Mouse (Mus musculus): ENCODE data around the gene Kiss1r. TPM values are rescaled to one million over a fixed set of nuclear protein-coding genes. Genes with fewer than 3 reads are reported as not detected.

Kiss1r gene
- polyA plus RNA-seq (2012; ENCODE audit: insufficient read depth, insufficient read length, low replicate concordance, missing spikeins) = not detected in 2 replicates

DNA sequence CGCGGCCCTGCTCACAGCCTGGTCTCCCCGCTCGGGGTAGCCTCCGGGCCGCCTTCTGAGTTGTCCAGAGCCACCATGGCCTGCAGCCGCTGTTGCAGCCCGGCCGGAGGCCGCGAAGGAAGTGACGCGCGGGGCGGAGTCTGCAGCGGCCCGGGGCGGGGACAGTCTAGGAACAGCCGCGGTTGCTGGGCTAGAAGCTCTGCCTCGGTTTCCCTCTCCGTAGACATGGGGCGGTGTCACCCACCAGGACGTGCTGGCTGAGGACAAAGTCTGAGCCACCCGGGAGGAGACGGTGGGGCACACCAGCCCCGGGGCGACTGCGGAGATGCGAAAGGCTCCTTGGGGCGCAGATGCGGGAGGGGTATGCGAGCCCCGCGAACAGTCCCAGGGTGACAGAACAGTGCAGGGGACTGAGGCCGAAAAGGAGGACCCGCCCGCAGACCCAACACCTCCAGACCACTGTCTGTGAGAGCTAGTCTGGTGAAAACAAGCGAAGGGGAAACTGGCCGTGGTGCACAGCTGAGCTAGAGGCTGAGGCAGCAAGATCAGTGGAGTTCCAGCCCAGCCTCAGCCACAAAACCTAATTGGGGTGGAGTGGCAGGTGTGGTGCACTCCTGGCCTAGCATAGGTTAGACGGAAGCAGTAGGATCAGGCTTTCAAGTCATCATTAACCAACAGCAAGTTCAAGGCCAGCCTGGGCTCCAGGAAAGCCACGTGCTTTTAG is at the start of gene Kiss1r:
TSS of gene Kiss1r (plus strand) at position 164 of the 724 bp plus-strand sequence.
- WGBS = 2% methylated on average over 42 of the region's 42 CpGs
- Histone ChIP-seq H3K4me3 (ENCODE audit: insufficient read depth, low read depth, low read length) (peak within 1 kb of the TSS; percentile 86), H3K4me1 (ENCODE audit: control insufficient read depth, insufficient read depth, low read length) (peaks cover 60% of the 10 kb centered on the region), H3K27ac (ENCODE audit: insufficient read depth, low read depth, low read length) (peak within 1 kb of the TSS; percentile 83)
- TF ChIP-seq CTCF (IDR thresholded peaks at IDR 0.05; ENCODE audit: insufficient read depth, low read depth, low read length) = no peak
- peak; percentile 94 for TF ChIP-seq POLR2A (IDR thresholded peaks at IDR 0.05; ENCODE audit: insufficient read depth, low read depth, low read length)

DNA sequence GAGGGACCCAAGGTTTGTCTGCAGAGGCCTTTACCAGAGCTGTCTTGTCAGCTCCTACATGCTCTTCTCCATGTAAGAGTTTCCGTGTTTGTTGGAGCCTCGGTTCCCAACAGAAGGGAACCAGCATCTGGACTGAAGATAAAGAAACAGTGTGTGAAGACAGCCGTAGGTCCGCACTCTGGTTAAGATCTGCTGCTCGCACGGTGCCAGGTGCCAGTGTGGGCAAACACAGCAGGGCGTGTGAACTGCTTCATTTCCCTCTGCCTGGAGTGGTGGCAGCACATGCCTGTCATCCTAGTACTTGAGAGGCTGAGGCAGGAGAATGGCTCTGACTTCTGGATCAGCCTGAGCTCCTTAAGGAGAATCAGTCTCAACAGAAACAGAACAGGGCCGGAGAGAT is 44.9 kb upstream of the Kiss1r start:
- Histone ChIP-seq H3K27ac (ENCODE audit: insufficient read depth, low read depth, low read length) (no peak overlapping the region), H3K4me1 (ENCODE audit: control insufficient read depth, insufficient read depth, low read length) (peaks cover 25% of the 10 kb centered on the region), H3K4me3 (ENCODE audit: insufficient read depth, low read depth, low read length) (no peak overlapping the region)
- TF ChIP-seq POLR2A (IDR thresholded peaks at IDR 0.05; ENCODE audit: insufficient read depth, low read depth, low read length) (no peak), CTCF (IDR thresholded peaks at IDR 0.05; ENCODE audit: insufficient read depth, low read depth, low read length) (no peak)
- WGBS = 50% methylated on average over 8 of the region's 8 CpGs

DNA sequence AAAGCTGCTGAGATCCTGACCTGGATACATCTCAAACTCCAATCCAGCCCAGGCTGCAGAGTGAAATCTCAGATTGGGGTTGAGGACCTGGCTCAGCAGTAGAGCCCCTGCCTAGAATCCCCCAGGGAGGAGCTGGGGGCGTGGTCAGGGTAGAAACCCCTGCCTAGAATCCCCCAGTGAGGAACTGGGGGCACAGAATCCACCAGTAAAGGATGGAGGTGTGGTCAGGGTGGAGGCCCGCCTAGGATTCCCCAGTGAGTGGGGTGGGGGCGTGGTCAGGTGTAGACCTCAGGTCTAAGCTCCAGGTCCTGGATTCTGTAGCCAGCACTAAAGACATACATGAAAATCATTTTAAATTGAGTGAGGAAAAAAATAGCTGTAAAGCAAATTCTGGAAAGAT is 43.9 kb upstream of the Kiss1r start:
- Histone ChIP-seq H3K4me1 (ENCODE audit: control insufficient read depth, insufficient read depth, low read length) (peaks cover 25% of the 10 kb centered on the region), H3K27ac (ENCODE audit: insufficient read depth, low read depth, low read length) (0 out of 2 replicates have a peak overlapping the region, but pooled peaks have one; percentile 25), H3K4me3 (ENCODE audit: insufficient read depth, low read depth, low read length) (0 out of 2 replicates have a peak overlapping the region, but pooled peaks have one; percentile 2)
- 37% methylated on average over 3 of the region's 3 CpGs for WGBS
- TF ChIP-seq CTCF (IDR thresholded peaks at IDR 0.05; ENCODE audit: insufficient read depth, low read depth, low read length) (no peak), POLR2A (IDR thresholded peaks at IDR 0.05; ENCODE audit: insufficient read depth, low read depth, low read length) (no peak)

DNA sequence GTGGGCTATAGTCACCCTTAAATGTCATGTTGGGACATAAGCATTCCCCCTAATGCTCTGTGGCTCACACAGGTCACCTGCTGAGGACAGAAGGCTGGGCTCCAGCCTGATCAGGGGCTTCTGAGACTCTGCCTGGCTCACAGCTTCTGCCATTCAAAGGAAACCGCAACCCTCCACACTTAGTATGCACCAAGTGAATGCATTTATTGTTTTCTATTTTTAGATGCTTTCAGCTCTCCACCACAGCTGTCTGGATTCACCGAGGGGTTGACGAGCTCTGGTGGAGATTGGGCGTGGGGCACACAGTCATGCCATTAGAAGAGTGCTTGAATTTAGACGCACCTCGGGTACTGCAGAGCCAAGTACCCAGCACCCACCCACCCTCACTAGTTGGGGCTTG is 43.5 kb upstream of the Kiss1r start:
- H3K4me1 ChIP-seq (ENCODE audit: control insufficient read depth, insufficient read depth, low read length) = peaks cover 25% of the 10 kb centered on the region
- WGBS = 3% methylated on average over 6 of the region's 6 CpGs
- TF ChIP-seq POLR2A (IDR thresholded peaks at IDR 0.05; ENCODE audit: insufficient read depth, low read depth, low read length) (no peak), CTCF (IDR thresholded peaks at IDR 0.05; ENCODE audit: insufficient read depth, low read depth, low read length) (no peak)
- peak overlapping the region; percentile 81 for H3K4me3 ChIP-seq (ENCODE audit: insufficient read depth, low read depth, low read length)
- 0 out of 2 replicates have a peak overlapping the region, but pooled peaks have one; percentile 25 for H3K27ac ChIP-seq (ENCODE audit: insufficient read depth, low read depth, low read length)

DNA sequence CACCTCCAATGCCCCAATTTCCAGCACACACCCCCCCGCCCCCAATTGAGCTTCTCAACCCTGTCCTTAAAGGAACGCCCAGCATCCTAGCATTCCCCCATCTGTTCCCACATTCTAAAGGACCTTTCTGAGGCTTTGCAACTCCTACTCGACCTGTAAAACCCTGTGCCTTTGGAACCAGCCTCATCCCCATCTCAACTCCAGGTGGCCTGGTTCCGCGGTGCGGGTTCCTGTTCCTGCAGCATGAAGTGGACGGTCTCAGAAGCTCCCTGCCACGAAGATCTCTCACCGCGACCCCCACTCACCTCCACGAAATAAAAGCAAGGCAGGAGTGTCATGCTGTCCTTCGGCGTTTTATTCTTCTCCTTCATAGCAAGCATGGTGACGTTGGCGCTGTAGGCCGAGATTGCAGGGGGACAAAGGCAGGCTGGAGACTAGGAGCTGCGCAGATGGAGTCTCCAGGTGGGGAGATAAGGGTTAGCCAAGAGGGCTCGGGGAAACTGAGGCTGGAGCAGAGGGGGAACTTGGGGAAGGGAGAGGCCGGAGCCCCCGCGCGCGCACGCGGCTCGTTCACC is 43.0 kb upstream of the Kiss1r start:
- 1% methylated on average over 26 of the region's 26 CpGs for WGBS
- Histone ChIP-seq H3K4me3 (ENCODE audit: insufficient read depth, low read depth, low read length) (peak overlapping the region; percentile 81), H3K27ac (ENCODE audit: insufficient read depth, low read depth, low read length) (peak overlapping the region; percentile 84), H3K4me1 (ENCODE audit: control insufficient read depth, insufficient read depth, low read length) (peaks cover 25% of the 10 kb centered on the region)
- TF ChIP-seq CTCF (IDR thresholded peaks at IDR 0.05; ENCODE audit: insufficient read depth, low read depth, low read length) (no peak), POLR2A (IDR thresholded peaks at IDR 0.05; ENCODE audit: insufficient read depth, low read depth, low read length) (no peak)

DNA sequence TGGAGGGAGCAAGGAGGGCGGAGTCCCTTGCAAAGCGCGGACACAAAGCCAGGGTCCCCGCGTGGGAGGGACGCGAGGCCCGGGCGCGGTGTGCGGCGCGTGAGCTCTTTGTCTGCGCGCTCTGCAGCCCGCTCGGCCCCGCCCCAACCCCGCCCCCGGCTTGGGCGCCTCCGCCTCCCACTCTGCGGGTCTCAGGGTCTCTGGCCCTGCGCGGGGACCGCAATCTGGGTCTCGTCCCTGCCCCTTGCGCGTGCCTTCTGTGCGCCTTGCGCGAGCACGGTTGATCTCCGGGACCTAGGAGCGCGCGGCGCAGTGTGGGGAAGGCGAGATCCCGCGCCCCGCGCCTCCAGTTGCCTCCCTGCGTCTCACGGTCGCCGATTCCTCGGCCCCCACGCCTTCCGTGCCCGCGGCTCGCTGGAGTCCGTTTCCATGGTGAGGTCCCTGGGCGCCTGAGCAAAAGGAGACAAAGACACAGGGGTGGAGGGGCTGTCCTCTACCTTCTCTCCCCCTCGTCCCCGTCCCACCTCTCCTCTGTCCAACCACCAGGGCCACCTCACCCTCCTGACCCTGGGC is 42.4 kb upstream of the Kiss1r start, which contains the start of the genes Prtn3 and Plppr3:
TSS of gene Prtn3 (plus strand) at position 187 of the 573 bp plus-strand sequence.
TSS of gene Plppr3 (minus strand) at position 345 of the 573 bp plus-strand sequence.
- peaks cover 24% of the 10 kb centered on the region for H3K4me1 ChIP-seq (ENCODE audit: control insufficient read depth, insufficient read depth, low read length)
- TF ChIP-seq CTCF (IDR thresholded peaks at IDR 0.05; ENCODE audit: insufficient read depth, low read depth, low read length) = no peak
- TF ChIP-seq POLR2A (IDR thresholded peaks at IDR 0.05; ENCODE audit: insufficient read depth, low read depth, low read length) = peak; percentile 76; the same call in 1 of the 2 replicates
- H3K27ac ChIP-seq (ENCODE audit: insufficient read depth, low read depth, low read length) = peak within 1 kb of the TSS; percentile 84
- peak within 1 kb of the TSS; percentile 81 for H3K4me3 ChIP-seq (ENCODE audit: insufficient read depth, low read depth, low read length)
- under 1% methylated on average over 57 of the region's 57 CpGs for WGBS

DNA sequence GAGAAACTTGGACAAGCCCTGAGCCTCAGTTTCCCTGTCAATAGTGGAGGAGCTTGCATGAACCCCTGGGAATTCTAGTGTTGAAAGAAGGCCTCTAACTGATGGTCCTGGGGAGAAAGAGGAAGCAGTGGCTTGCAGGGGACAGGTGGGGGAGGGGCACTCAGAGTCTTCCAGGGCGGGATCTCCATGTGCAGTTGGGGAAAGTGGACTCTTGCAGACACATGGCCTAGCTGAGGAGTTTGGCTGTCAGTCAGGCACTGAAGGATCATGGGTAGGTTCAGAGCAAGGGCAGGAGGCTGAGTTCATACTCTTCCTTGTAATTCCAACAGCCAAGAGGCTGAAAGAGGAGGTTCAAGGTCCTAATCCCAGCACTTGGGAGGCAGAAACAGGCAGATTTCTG is 39.6 kb upstream of the Kiss1r start:
- Histone ChIP-seq H3K4me3 (ENCODE audit: insufficient read depth, low read depth, low read length) (no peak overlapping the region), H3K27ac (ENCODE audit: insufficient read depth, low read depth, low read length) (no peak overlapping the region), H3K4me1 (ENCODE audit: control insufficient read depth, insufficient read depth, low read length) (peaks cover 34% of the 10 kb centered on the region)
- WGBS = 71% methylated on average over 1 of the region's 1 CpGs
- no peak for TF ChIP-seq CTCF (IDR thresholded peaks at IDR 0.05; ENCODE audit: insufficient read depth, low read depth, low read length)
- TF ChIP-seq POLR2A (IDR thresholded peaks at IDR 0.05; ENCODE audit: insufficient read depth, low read depth, low read length) = no peak

DNA sequence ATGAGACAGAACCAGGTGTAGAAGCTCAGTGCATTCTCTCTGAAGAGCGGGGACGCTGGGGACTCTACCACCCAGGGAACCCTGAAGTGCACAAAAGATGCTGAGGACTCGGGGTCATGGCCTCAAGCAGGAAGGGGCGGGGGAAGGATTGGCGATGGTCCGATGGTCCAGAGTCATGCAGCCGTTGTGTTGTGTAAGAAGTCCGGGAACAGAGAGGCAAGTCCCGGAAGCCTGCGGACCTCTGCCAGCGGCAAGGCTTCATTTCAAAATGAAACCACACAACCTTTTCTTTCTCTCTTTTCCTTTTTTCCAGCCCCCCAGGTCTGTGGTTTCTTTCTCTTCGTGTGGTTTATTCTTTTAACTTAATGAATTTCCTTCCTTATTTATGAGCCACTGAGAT is 39.0 kb upstream of the Kiss1r start:
- Histone ChIP-seq H3K4me1 (ENCODE audit: control insufficient read depth, insufficient read depth, low read length) (peaks cover 32% of the 10 kb centered on the region), H3K27ac (ENCODE audit: insufficient read depth, low read depth, low read length) (no peak overlapping the region), H3K4me3 (ENCODE audit: insufficient read depth, low read depth, low read length) (no peak overlapping the region)
- WGBS = 63% methylated on average over 12 of the region's 12 CpGs
- no peak for TF ChIP-seq CTCF (IDR thresholded peaks at IDR 0.05; ENCODE audit: insufficient read depth, low read depth, low read length)
- TF ChIP-seq POLR2A (IDR thresholded peaks at IDR 0.05; ENCODE audit: insufficient read depth, low read depth, low read length) = no peak

DNA sequence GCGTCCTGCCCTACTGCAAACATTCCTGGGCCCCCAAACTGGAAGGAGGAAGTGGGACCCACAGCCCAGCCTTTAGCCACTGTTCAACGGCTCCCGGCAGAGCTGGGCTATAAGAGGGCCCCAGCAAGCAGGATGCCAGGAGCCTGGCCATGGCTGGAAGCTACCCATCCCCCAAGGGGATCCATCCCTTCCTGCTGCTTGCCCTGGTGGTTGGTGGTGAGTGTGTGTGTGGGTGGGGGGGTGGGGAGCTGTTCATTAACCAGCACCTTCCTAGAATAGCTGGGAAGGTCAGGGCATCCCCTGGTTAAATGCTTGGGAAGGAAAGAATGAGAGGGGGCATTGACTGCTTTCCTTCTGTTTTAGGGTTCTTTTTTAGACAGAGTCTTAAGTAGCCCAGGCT is 37.2 kb upstream of the Kiss1r start:
- Histone ChIP-seq H3K27ac (ENCODE audit: insufficient read depth, low read depth, low read length) (no peak overlapping the region), H3K4me3 (ENCODE audit: insufficient read depth, low read depth, low read length) (no peak overlapping the region), H3K4me1 (ENCODE audit: control insufficient read depth, insufficient read depth, low read length) (peaks cover 32% of the 10 kb centered on the region)
- 62% methylated on average over 3 of the region's 3 CpGs for WGBS
- TF ChIP-seq CTCF (IDR thresholded peaks at IDR 0.05; ENCODE audit: insufficient read depth, low read depth, low read length) (no peak), POLR2A (IDR thresholded peaks at IDR 0.05; ENCODE audit: insufficient read depth, low read depth, low read length) (no peak)
